Mouse (Mus musculus): ENCODE data around the gene Usp1. TPM values are rescaled to one million over a fixed set of nuclear protein-coding genes. Genes with fewer than 3 reads are reported as not detected.
"Not testable (repeated sequence)": the region's sequence is repeated elsewhere in the genome, so short reads cannot be mapped to it uniquely, and the experiment has no call there.

Gene Usp1
- total and polyA plus RNA-seq, 2 experiments: 13.9 to 24.9 TPM

- WGBS: 28% methylated on average over 3 of the region's 3 CpGs
- Histone ChIP-seq H3K79me2 (ENCODE audit: control insufficient read depth, insufficient read depth, low read length) (no peaks in the 10 kb centered on the region), H3K27ac (replicated peaks; ENCODE audit: insufficient read depth, low read depth, low read length) (no peak overlapping the region), H3K27me3 (ENCODE audit: control insufficient read depth, insufficient read depth, low read length) (no peaks in the 10 kb centered on the region), H3K4me1 (ENCODE audit: control insufficient read depth, insufficient read depth, low read length) (peaks cover 4% of the 10 kb centered on the region; the same call in 1 of the 2 replicates), H3K36me3 (ENCODE audit: control insufficient read depth, insufficient read depth, low read length) (peaks cover 15% of the 10 kb centered on the region), H3K4me3 (ENCODE audit: insufficient read depth, low read depth, low read length) (no peak overlapping the region), H3K9ac (ENCODE audit: low read depth, low read length) (no peak overlapping the region)
- peak; percentile 88 for DNase-seq (ENCODE audit: extremely low read depth, low read depth, low spot score)
- TF ChIP-seq CTCF (IDR thresholded peaks at IDR 0.05; ENCODE audit: low read depth, low read length) (no peak), POLR2A (IDR thresholded peaks at IDR 0.05; ENCODE audit: extremely low read depth, insufficient read depth, low read length) (no peak)
Measured at GRCm38 (mm10) chr4:98960243-98960642, 36.6 kb downstream of the Usp1 start.

GRCm38 (mm10) chr4:98969946-98970345 lies 46.3 kb downstream of the Usp1 start:
- peaks cover 33% of the 10 kb centered on the region for H3K36me3 ChIP-seq (ENCODE audit: control insufficient read depth, insufficient read depth, low read length)
- H3K9ac ChIP-seq (ENCODE audit: low read depth, low read length): no peak overlapping the region
- H3K4me1 ChIP-seq (ENCODE audit: control insufficient read depth, insufficient read depth, low read length): no peaks in the 10 kb centered on the region
- DNase-seq (ENCODE audit: extremely low read depth, low read depth, low spot score): peak; percentile 21
- H3K4me3 ChIP-seq (ENCODE audit: insufficient read depth, low read depth, low read length): no peak overlapping the region
- WGBS: 73% methylated on average over 3 of the region's 3 CpGs
- H3K79me2 ChIP-seq (ENCODE audit: control insufficient read depth, insufficient read depth, low read length): no peaks in the 10 kb centered on the region
- H3K27me3 ChIP-seq (ENCODE audit: control insufficient read depth, insufficient read depth, low read length): no peaks in the 10 kb centered on the region
- TF ChIP-seq CTCF (IDR thresholded peaks at IDR 0.05; ENCODE audit: low read depth, low read length) (peak; percentile 64), POLR2A (IDR thresholded peaks at IDR 0.05; ENCODE audit: extremely low read depth, insufficient read depth, low read length) (no peak)
- H3K27ac ChIP-seq (replicated peaks; ENCODE audit: insufficient read depth, low read depth, low read length): no peak overlapping the region

GRCm38 (mm10) chr4:98975741-98976140 lies 52.1 kb downstream of the Usp1 start:
- H3K27ac ChIP-seq (replicated peaks; ENCODE audit: insufficient read depth, low read depth, low read length): no peak overlapping the region
- no peaks in the 10 kb centered on the region for H3K79me2 ChIP-seq (ENCODE audit: control insufficient read depth, insufficient read depth, low read length)
- no peak for TF ChIP-seq POLR2A (IDR thresholded peaks at IDR 0.05; ENCODE audit: extremely low read depth, insufficient read depth, low read length)
- TF ChIP-seq CTCF (IDR thresholded peaks at IDR 0.05; ENCODE audit: low read depth, low read length): no peak
- no peak overlapping the region for H3K4me3 ChIP-seq (ENCODE audit: insufficient read depth, low read depth, low read length)
- WGBS: 83% methylated on average over 8 of the region's 8 CpGs
- DNase-seq (ENCODE audit: extremely low read depth, low read depth, low spot score): no peak
- peaks cover 15% of the 10 kb centered on the region; the same call in 1 of the 2 replicates for H3K36me3 ChIP-seq (ENCODE audit: control insufficient read depth, insufficient read depth, low read length)
- H3K27me3 ChIP-seq (ENCODE audit: control insufficient read depth, insufficient read depth, low read length): no peaks in the 10 kb centered on the region
- H3K9ac ChIP-seq (ENCODE audit: low read depth, low read length): no peak overlapping the region
- H3K4me1 ChIP-seq (ENCODE audit: control insufficient read depth, insufficient read depth, low read length): no peaks in the 10 kb centered on the region

- not testable (repeated sequence) for DNase-seq (ENCODE audit: extremely low read depth, low read depth, low spot score); H3K4me1 ChIP-seq (ENCODE audit: control insufficient read depth, insufficient read depth, low read length); H3K27ac ChIP-seq (replicated peaks; ENCODE audit: insufficient read depth, low read depth, low read length); H3K36me3 ChIP-seq (ENCODE audit: control insufficient read depth, insufficient read depth, low read length); H3K4me3 ChIP-seq (ENCODE audit: insufficient read depth, low read depth, low read length); H3K9ac ChIP-seq (ENCODE audit: low read depth, low read length); H3K79me2 ChIP-seq (ENCODE audit: control insufficient read depth, insufficient read depth, low read length); H3K27me3 ChIP-seq (ENCODE audit: control insufficient read depth, insufficient read depth, low read length)
- 94% methylated on average over 2 of the region's 2 CpGs for whole genome bisulfite sequencing
Measured at GRCm38 (mm10) chr4:98978288-98978687, 54.7 kb downstream of the Usp1 start.

- Histone ChIP-seq H3K79me2 (ENCODE audit: control insufficient read depth, insufficient read depth, low read length) (no peaks in the 10 kb centered on the region), H3K27ac (replicated peaks; ENCODE audit: insufficient read depth, low read depth, low read length) (no peak overlapping the region), H3K36me3 (ENCODE audit: control insufficient read depth, insufficient read depth, low read length) (peaks cover 6% of the 10 kb centered on the region; the same call in 1 of the 2 replicates), H3K4me1 (ENCODE audit: control insufficient read depth, insufficient read depth, low read length) (no peaks in the 10 kb centered on the region), H3K27me3 (ENCODE audit: control insufficient read depth, insufficient read depth, low read length) (no peaks in the 10 kb centered on the region), H3K4me3 (ENCODE audit: insufficient read depth, low read depth, low read length) (no peak overlapping the region), H3K9ac (ENCODE audit: low read depth, low read length) (no peak overlapping the region)
- TF ChIP-seq POLR2A (IDR thresholded peaks at IDR 0.05; ENCODE audit: extremely low read depth, insufficient read depth, low read length): no peak
- TF ChIP-seq CTCF (IDR thresholded peaks at IDR 0.05; ENCODE audit: low read depth, low read length): no peak
- no peak for DNase-seq (ENCODE audit: extremely low read depth, low read depth, low spot score)
- 98% methylated on average over 2 of the region's 2 CpGs for WGBS
Measured at GRCm38 (mm10) chr4:98978693-98979092, 55.1 kb downstream of the Usp1 start.

GRCm38 (mm10) chr4:98979976-98980375 lies 56.4 kb downstream of the Usp1 start:
- H3K4me1 ChIP-seq (ENCODE audit: control insufficient read depth, insufficient read depth, low read length); H3K36me3 ChIP-seq (ENCODE audit: control insufficient read depth, insufficient read depth, low read length); H3K27me3 ChIP-seq (ENCODE audit: control insufficient read depth, insufficient read depth, low read length); H3K4me3 ChIP-seq (ENCODE audit: insufficient read depth, low read depth, low read length); H3K9ac ChIP-seq (ENCODE audit: low read depth, low read length); H3K27ac ChIP-seq (replicated peaks; ENCODE audit: insufficient read depth, low read depth, low read length); H3K79me2 ChIP-seq (ENCODE audit: control insufficient read depth, insufficient read depth, low read length); DNase-seq (ENCODE audit: extremely low read depth, low read depth, low spot score): not testable (repeated sequence)
- WGBS: 91% methylated on average over 3 of the region's 3 CpGs

All from liver, adult 2 months (tissue).